Mouse (Mus musculus): Measurements from ENCODE around the gene Zbtb41.

DNA sequence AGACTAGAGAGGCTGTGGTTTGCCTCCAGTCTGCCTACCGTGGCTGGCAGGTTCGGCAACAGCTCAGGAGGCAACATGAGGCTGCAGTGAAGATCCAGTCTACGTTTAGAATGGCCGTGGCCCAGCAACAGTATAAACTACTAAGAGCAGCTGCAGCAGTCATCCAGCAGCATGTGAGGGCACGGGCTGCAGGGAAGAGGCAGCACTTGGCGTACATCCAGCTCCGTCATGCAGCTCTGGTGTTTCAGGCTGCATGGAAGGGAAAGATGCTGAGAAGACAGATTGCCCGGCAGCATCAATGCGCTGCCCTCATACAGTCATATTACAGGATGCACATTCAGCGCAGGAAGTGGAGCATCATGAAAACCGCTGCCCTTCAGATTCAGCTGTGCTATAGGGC lies 56.8 kb downstream of the Zbtb41 start:
- no peak for TF ChIP-seq REST (IDR thresholded peaks at IDR 0.05; ENCODE audit: insufficient read depth, insufficient read length)
- no peak for TF ChIP-seq POLR2A (IDR thresholded peaks at IDR 0.05; ENCODE audit: insufficient read length, low read depth)
- no peak for TF ChIP-seq MAX (IDR thresholded peaks at IDR 0.05; ENCODE audit: low read depth)
- no peak for TF ChIP-seq CEBPB (IDR thresholded peaks at IDR 0.05; ENCODE audit: insufficient read depth, poor library complexity, severe bottlenecking)
- TF ChIP-seq TCF12 (IDR thresholded peaks at IDR 0.05; ENCODE audit: insufficient read depth, poor library complexity, severe bottlenecking) = no peak
- no peak for TF ChIP-seq USF1 (IDR thresholded peaks at IDR 0.05; ENCODE audit: low read depth)

Measured in myocyte (in vitro differentiated cells).